Mouse (Mus musculus) thymus, adult 2 months (tissue): ENCODE results near the gene Iglon5.

ENCODE experiments used
- CTCF ChIP-seq: fragments of 200-500 bp; IDR thresholded peaks from 2 replicates; pipeline ENCODE4 v1.5.1; 2012; ENCODE audit warnings: mild to moderate bottlenecking, control low read depth, low read length, moderate library complexity, borderline replicate concordance; ENCODE audit not compliant: control insufficient read depth, poor library complexity, insufficient read depth; ENCODE audit errors: extremely low read depth
- POLR2A ChIP-seq: fragments of 200-500 bp; IDR thresholded peaks from 2 replicates; pipeline ENCODE4 v1.6.1; 2012; ENCODE audit warnings: mild to moderate bottlenecking, low read length, control low read depth, moderate library complexity; ENCODE audit not compliant: control insufficient read depth, poor library complexity, insufficient read depth; ENCODE audit errors: extremely low read depth

DNA sequence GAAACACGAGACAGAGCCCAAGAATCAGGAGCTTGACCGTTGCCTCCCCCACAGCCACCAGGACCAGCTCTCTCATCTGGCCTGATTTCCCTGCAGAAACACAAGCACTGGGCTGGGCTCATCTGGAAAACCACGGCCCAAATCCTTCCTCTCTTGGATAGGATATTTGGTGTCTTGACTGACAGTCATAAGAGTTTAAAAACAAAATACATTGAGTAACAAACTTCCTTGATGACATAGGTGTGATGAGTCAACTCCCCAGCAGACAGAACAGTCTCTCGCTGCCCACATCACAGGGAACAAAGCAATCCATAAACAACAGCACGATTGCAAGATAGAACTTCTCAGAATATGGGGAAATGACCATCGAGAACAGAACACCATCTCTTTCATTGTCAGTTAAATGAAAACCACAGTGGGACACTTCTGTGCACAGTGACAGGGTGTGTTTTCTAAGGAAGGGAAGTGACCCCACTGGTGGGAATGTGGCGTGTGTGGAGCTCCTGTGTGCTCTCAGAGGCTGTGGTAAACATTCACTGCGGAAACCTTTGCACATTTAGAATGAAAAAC is 40.4 kb upstream of the Iglon5 start:
- no peak for TF ChIP-seq POLR2A
- no peak for TF ChIP-seq CTCF
